Mouse (Mus musculus) heart, adult 18-20 months (tissue): ENCODE measurements around the gene Hist1h2bj. TPM values are rescaled to one million over a fixed set of nuclear protein-coding genes. Genes with fewer than 3 reads are reported as not detected.

ENCODE experiments used
- microRNA-seq, 2 experiments: library from miRNA; unstranded; fragments of <30 nt; microRNA quantifications; one replicate each; pipeline ENCODE4 v1.2.0; 2022
- total RNA-seq, 2 experiments: library from RNA; stranded (reverse); gene quantifications; 2 replicates each; pipeline ENCODE4 v1.2.3; 2021

Gene Hist1h2bj
- total RNA-seq, 2 experiments from 2014 or later, result 2.8 to 6.2 TPM

Small RNAs within 50 kb of the gene (microRNA-seq; reads per million reads assigned to microRNA genes)
- 0 reads per million in 2 experiments for gene Gm26300
- 0 reads per million in 2 experiments for gene Gm44390
- 0 reads per million in 2 experiments for gene Gm44486

Other genes with a start within 250 kb of the Hist1h2bj start
- gene Hist1h2bq, start 233.0 kb upstream of the Hist1h2bj start, total RNA-seq, result 10 to 100 TPM; 27.9 to 31.1 TPM
- 1 to 10 TPM in 1 of 2 experiments, not detected in 1; 1.4 TPM for gene Hist1h2ao, start 232.7 kb upstream of the Hist1h2bj start, total RNA-seq
- gene Hist1h4m, start 231.5 kb upstream of the Hist1h2bj start, total RNA-seq, result 10 to 100 TPM; 41.7 to 58.7 TPM
- 1 to 10 TPM; 4.7 to 9.4 TPM for gene Hist1h4n, start 211.0 kb upstream of the Hist1h2bj start, total RNA-seq
- 10 to 100 TPM; 11.6 to 12.2 TPM for gene Hist1h2ap, start 209.7 kb upstream of the Hist1h2bj start, total RNA-seq
- 10 to 100 TPM; 28.3 to 30.7 TPM for gene Hist1h2br, start 209.5 kb upstream of the Hist1h2bj start, total RNA-seq
- gene Zfp184, start 98.1 kb upstream of the Hist1h2bj start, total RNA-seq, result 1 to 10 TPM in 1 of 2 experiments, under 1 TPM in 1; 0.67 to 1.3 TPM
- gene Pom121l2, start 62.0 kb upstream of the Hist1h2bj start, total RNA-seq, result not detected
- gene Prss16, start 33.5 kb upstream of the Hist1h2bj start, total RNA-seq, result not detected
- 10 to 100 TPM; 10.9 to 12.6 TPM for gene Hist1h2ah, start 7.6 kb upstream of the Hist1h2bj start, total RNA-seq
- 10 to 100 TPM; 15.2 to 16.5 TPM for gene Hist1h2bk, start 7.3 kb upstream of the Hist1h2bj start, total RNA-seq
- 10 to 100 TPM; 15.0 to 20.2 TPM for gene Hist1h4i, start 1.9 kb upstream of the Hist1h2bj start, total RNA-seq
- 10 to 100 TPM in 1 of 2 experiments, 1 to 10 TPM in 1; 7.7 to 10.8 TPM for gene Hist1h2ag, start 270 bp upstream of the Hist1h2bj start, total RNA-seq
- gene Vmn1r188, start 41.2 kb downstream of the Hist1h2bj start, total RNA-seq, result not detected
- not detected for gene Vmn1r189, start 62.6 kb downstream of the Hist1h2bj start, total RNA-seq
- gene Vmn1r191, start 140.8 kb downstream of the Hist1h2bj start, total RNA-seq, result not detected
- gene Vmn1r192, start 147.9 kb downstream of the Hist1h2bj start, total RNA-seq, result not detected
- not detected for gene Vmn1r193, start 179.9 kb downstream of the Hist1h2bj start, total RNA-seq
- not detected for gene Vmn1r194, start 201.0 kb downstream of the Hist1h2bj start, total RNA-seq
- not detected for gene Vmn1r195, start 227.3 kb downstream of the Hist1h2bj start, total RNA-seq
- gene Vmn1r196, start 246.7 kb downstream of the Hist1h2bj start, total RNA-seq, result not detected